Mouse (Mus musculus): ENCODE data around the gene Poc1b.

- TF ChIP-seq GATA1 (IDR thresholded peaks at IDR 0.05; ENCODE audit: borderline replicate concordance, low read length) (no peak), FLI1 (IDR thresholded peaks at IDR 0.05; ENCODE audit: low read length) (no peak)
Measured at GRCm38 (mm10) chr10:99136337-99136736, 29.5 kb downstream of the Poc1b start.
